Mouse (Mus musculus) liver, embryonic 15.5 days (tissue): ENCODE data around the gene Mdga1. TPM values are rescaled to one million over a fixed set of nuclear protein-coding genes. Genes with fewer than 3 reads are reported as not detected.

Source experiments
- ATAC-seq: fragments of 200-750 bp; cut with Nextera tagmentation; 2 replicates; pipeline ENCODE4 v1.8.0; 2017; ENCODE audit warnings: moderate number of reproducible peaks, mild to moderate bottlenecking, moderate library complexity; ENCODE audit not compliant: insufficient read depth
- H3K27ac ChIP-seq: fragments of 300-500 bp; sonication (generic); replicated peaks from 2 replicates; pipeline ENCODE4 v1.5.1; 2015; ENCODE audit warnings: mild to moderate bottlenecking, inconsistent platforms
- H3K27me3 ChIP-seq: fragments of 300-500 bp; sonication (generic); 2 replicates; pipeline ENCODE4 v1.6.1; 2015; ENCODE audit warnings: mild to moderate bottlenecking, inconsistent platforms
- H3K36me3 ChIP-seq: fragments of 300-500 bp; sonication (generic); replicated peaks from 2 replicates; pipeline ENCODE4 v1.6.1; 2015; ENCODE audit warnings: moderate library complexity, mild to moderate bottlenecking, inconsistent platforms
- H3K4me1 ChIP-seq: fragments of 300-500 bp; sonication (generic); replicated peaks from 2 replicates; pipeline ENCODE4 v1.6.1; 2015; ENCODE audit warnings: inconsistent platforms
- H3K4me2 ChIP-seq: fragments of 300-500 bp; sonication (generic); 2 replicates; pipeline ENCODE4 v1.6.1; 2015; ENCODE audit warnings: moderate library complexity, mild to moderate bottlenecking, inconsistent platforms
- H3K4me3 ChIP-seq: fragments of 300-500 bp; sonication (generic); replicated peaks from 2 replicates; pipeline ENCODE4 v1.5.1; 2015; ENCODE audit warnings: mild to moderate bottlenecking, inconsistent platforms
- H3K9ac ChIP-seq: fragments of 300-500 bp; sonication (generic); 2 replicates; pipeline ENCODE4 v1.6.1; 2015; ENCODE audit warnings: moderate library complexity, mild to moderate bottlenecking, inconsistent platforms
- H3K9me3 ChIP-seq: fragments of 300-500 bp; sonication (generic); replicated peaks from 2 replicates; pipeline ENCODE4 v1.6.1; 2016; ENCODE audit warnings: inconsistent platforms
- WGBS: fragments of 180-500 bp; shearing (Covaris S2); methylation state at CpG from one replicate; pipeline ENCODE4 v1.1.7; 2015; ENCODE audit warnings: mixed read lengths; ENCODE audit not compliant: insufficient replicate concordance; 5-methylcytosine and 5-hydroxymethylcytosine counted together
- polyA plus RNA-seq: library from polyadenylated mRNA; unstranded; fragments of >200 nt; fragmentation: Nextera tagmentation; extraction: Ambion mirVana; gene quantifications from 2 replicates; pipeline ENCODE4 v1.2.1, GENCODE M21; 2015

Gene Mdga1
- polyA plus RNA-seq, 1 experiment from 2014 or later: 1.1 TPM

GRCm38 (mm10) chr17:29858764-29859163 is 111.1 kb downstream of the Mdga1 start:
- Histone ChIP-seq H3K36me3 (no peaks in the 10 kb centered on the region), H3K4me1 (peaks cover 84% of the 10 kb centered on the region), H3K27ac (peak overlapping the region; percentile 93), H3K4me3 (no peak overlapping the region), H3K4me2 (peak overlapping the region; percentile 58), H3K9me3 (no peaks in the 10 kb centered on the region), H3K9ac (peak overlapping the region; percentile 19; the same call in 1 of the 2 replicates), H3K27me3 (no peaks in the 10 kb centered on the region)
- ATAC-seq: no peak
- 67% methylated on average over 3 of the region's 3 CpGs for WGBS

- Histone ChIP-seq H3K27ac (peak overlapping the region; percentile 78), H3K9me3 (no peaks in the 10 kb centered on the region), H3K36me3 (no peaks in the 10 kb centered on the region), H3K27me3 (no peaks in the 10 kb centered on the region), H3K4me3 (no peak overlapping the region), H3K4me2 (peak overlapping the region; percentile 17; the same call in 1 of the 2 replicates), H3K9ac (no peak overlapping the region), H3K4me1 (peaks cover 91% of the 10 kb centered on the region)
- 40% methylated on average over 18 of the region's 18 CpGs for WGBS
- ATAC-seq: no peak
Observed at GRCm38 (mm10) chr17:29855702-29856580, 113.9 kb downstream of the Mdga1 start.

GRCm38 (mm10) chr17:29854835-29855234 is 115.1 kb downstream of the Mdga1 start:
- ATAC-seq: no peak
- Histone ChIP-seq H3K9ac (0 out of 2 replicates have a peak overlapping the region, but pooled peaks have one; percentile 2), H3K4me2 (peak overlapping the region; percentile 53)

GRCm38 (mm10) chr17:29854388-29854787 is 115.5 kb downstream of the Mdga1 start:
- peak overlapping the region; percentile 53 for H3K4me2 ChIP-seq
- peak overlapping the region; percentile 2; the same call in 1 of the 2 replicates for H3K9ac ChIP-seq
- H3K4me1 ChIP-seq: peaks cover 90% of the 10 kb centered on the region
- no peaks in the 10 kb centered on the region for H3K36me3 ChIP-seq
- no peaks in the 10 kb centered on the region for H3K27me3 ChIP-seq
- no peaks in the 10 kb centered on the region for H3K9me3 ChIP-seq
- H3K27ac ChIP-seq: peak overlapping the region; percentile 78
- 26% methylated on average over 6 of the region's 6 CpGs for WGBS
- ATAC-seq: peak; percentile 61
- no peak overlapping the region for H3K4me3 ChIP-seq

More at GRCm38 (mm10) chr17:29854835-29855234, 115.1 kb downstream of the Mdga1 start:
- Histone ChIP-seq H3K27me3 (no peaks in the 10 kb centered on the region), H3K36me3 (no peaks in the 10 kb centered on the region), H3K4me1 (peaks cover 90% of the 10 kb centered on the region), H3K9me3 (no peaks in the 10 kb centered on the region), H3K27ac (peak overlapping the region; percentile 78), H3K4me3 (no peak overlapping the region)
- WGBS: 73% methylated on average over 4 of the region's 4 CpGs

- Histone ChIP-seq H3K4me1 (peaks cover 86% of the 10 kb centered on the region), H3K36me3 (no peaks in the 10 kb centered on the region), H3K27ac (peak overlapping the region; percentile 56), H3K9ac (no peak overlapping the region), H3K9me3 (no peaks in the 10 kb centered on the region), H3K27me3 (no peaks in the 10 kb centered on the region), H3K4me2 (no peak overlapping the region), H3K4me3 (no peak overlapping the region)
- no peak for ATAC-seq
- WGBS: 64% methylated on average over 8 of the region's 8 CpGs
Observed at GRCm38 (mm10) chr17:29852846-29853486, 116.9 kb downstream of the Mdga1 start.

GRCm38 (mm10) chr17:29849436-29849797 is 120.5 kb downstream of the Mdga1 start:
- Histone ChIP-seq H3K9me3 (no peaks in the 10 kb centered on the region), H3K4me1 (peaks cover 50% of the 10 kb centered on the region), H3K27ac (no peak overlapping the region), H3K9ac (no peak overlapping the region), H3K36me3 (no peaks in the 10 kb centered on the region), H3K4me2 (0 out of 2 replicates have a peak overlapping the region, but pooled peaks have one; percentile 13), H3K27me3 (no peaks in the 10 kb centered on the region), H3K4me3 (no peak overlapping the region)
- peak; percentile 45 for ATAC-seq
- 66% methylated on average over 13 of the region's 13 CpGs for WGBS

- 32% methylated on average over 17 of the region's 17 CpGs for WGBS
- H3K27ac ChIP-seq: no peak overlapping the region
- no peaks in the 10 kb centered on the region for H3K27me3 ChIP-seq
- H3K9ac ChIP-seq: no peak overlapping the region
- no peaks in the 10 kb centered on the region for H3K9me3 ChIP-seq
- peak; percentile 54 for ATAC-seq
- no peak overlapping the region for H3K4me3 ChIP-seq
- peaks cover 45% of the 10 kb centered on the region for H3K4me1 ChIP-seq
- no peaks in the 10 kb centered on the region for H3K36me3 ChIP-seq
- H3K4me2 ChIP-seq: 0 out of 2 replicates have a peak overlapping the region, but pooled peaks have one; percentile 13
Observed at GRCm38 (mm10) chr17:29848793-29849435, 121.0 kb downstream of the Mdga1 start.

GRCm38 (mm10) chr17:29847291-29847690 is 122.6 kb downstream of the Mdga1 start:
- Histone ChIP-seq H3K4me1 (peaks cover 34% of the 10 kb centered on the region), H3K4me3 (no peak overlapping the region), H3K9me3 (no peaks in the 10 kb centered on the region), H3K27ac (no peak overlapping the region), H3K27me3 (peaks cover 6% of the 10 kb centered on the region; the same call in 1 of the 2 replicates), H3K36me3 (no peaks in the 10 kb centered on the region), H3K4me2 (no peak overlapping the region), H3K9ac (no peak overlapping the region)
- no peak for ATAC-seq
- WGBS: 67% methylated on average over 8 of the region's 8 CpGs

GRCm38 (mm10) chr17:29846284-29846683 is 123.6 kb downstream of the Mdga1 start:
- H3K9ac ChIP-seq: no peak overlapping the region
- no peak overlapping the region for H3K27ac ChIP-seq
- peaks cover 39% of the 10 kb centered on the region for H3K4me1 ChIP-seq
- H3K4me2 ChIP-seq: no peak overlapping the region
- no peak overlapping the region for H3K4me3 ChIP-seq
- no peak for ATAC-seq
- no peaks in the 10 kb centered on the region for H3K36me3 ChIP-seq
- 66% methylated on average over 15 of the region's 15 CpGs for WGBS
- H3K9me3 ChIP-seq: no peaks in the 10 kb centered on the region
- peaks cover 11% of the 10 kb centered on the region; the same call in 1 of the 2 replicates for H3K27me3 ChIP-seq

GRCm38 (mm10) chr17:29844949-29845348 is 124.9 kb downstream of the Mdga1 start:
- no peak for ATAC-seq
- H3K9ac ChIP-seq: no peak overlapping the region
- 69% methylated on average over 6 of the region's 6 CpGs for WGBS

More at GRCm38 (mm10) chr17:29844949-29845348, 124.9 kb downstream of the Mdga1 start:
- Histone ChIP-seq H3K9me3 (no peaks in the 10 kb centered on the region), H3K4me2 (no peak overlapping the region), H3K4me3 (no peak overlapping the region), H3K27me3 (peaks cover 11% of the 10 kb centered on the region; the same call in 1 of the 2 replicates), H3K36me3 (no peaks in the 10 kb centered on the region), H3K27ac (no peak overlapping the region), H3K4me1 (peaks cover 31% of the 10 kb centered on the region)
